Mouse (Mus musculus) forebrain, embryonic 13.5 days (tissue): ENCODE results near the gene Dock1. TPM values are rescaled to one million over a fixed set of nuclear protein-coding genes. Genes with fewer than 3 reads are reported as not detected.

ENCODE experiments used
- ATAC-seq: fragments of 200-750 bp; cut with Nextera tagmentation; 2 replicates; pipeline ENCODE4 v1.8.0; 2017
- H3K27ac ChIP-seq: fragments of 300-500 bp; sonication (generic); 2 replicates; pipeline ENCODE4 v1.5.1; 2015; ENCODE audit warnings: inconsistent platforms, mild to moderate bottlenecking, moderate library complexity
- H3K27me3 ChIP-seq: fragments of 300-500 bp; sonication (generic); 2 replicates; pipeline ENCODE4 v1.6.1; 2015; ENCODE audit warnings: mild to moderate bottlenecking, inconsistent platforms
- H3K36me3 ChIP-seq: fragments of 300-500 bp; sonication (generic); 2 replicates; pipeline ENCODE4 v1.6.1; 2015; ENCODE audit warnings: mild to moderate bottlenecking, inconsistent platforms; ENCODE audit not compliant: poor library complexity, severe bottlenecking
- H3K4me1 ChIP-seq: fragments of 300-500 bp; sonication (generic); 2 replicates; pipeline ENCODE4 v1.6.1; 2015; ENCODE audit warnings: inconsistent platforms
- H3K4me2 ChIP-seq: fragments of 300-500 bp; sonication (generic); 2 replicates; pipeline ENCODE4 v1.6.1; 2015; ENCODE audit warnings: inconsistent platforms, mild to moderate bottlenecking, moderate library complexity
- H3K4me3 ChIP-seq: fragments of 300-500 bp; sonication (generic); 2 replicates; pipeline ENCODE4 v1.5.1; 2015; ENCODE audit warnings: mild to moderate bottlenecking, inconsistent platforms
- H3K9ac ChIP-seq: fragments of 300-500 bp; sonication (generic); 2 replicates; pipeline ENCODE4 v1.6.1; 2015; ENCODE audit warnings: mild to moderate bottlenecking, inconsistent platforms
- H3K9me3 ChIP-seq: fragments of 300-500 bp; sonication (generic); replicated peaks from 2 replicates; pipeline ENCODE4 v1.6.1; 2016; ENCODE audit warnings: inconsistent platforms
- WGBS: fragments of 180-500 bp; shearing (Covaris S2); methylation state at CpG from one replicate; pipeline ENCODE4 v1.1.7; 2015; 5-methylcytosine and 5-hydroxymethylcytosine counted together
- polyA plus RNA-seq: library from polyadenylated mRNA; unstranded; fragments of >200 nt; fragmentation: Nextera tagmentation; extraction: Ambion mirVana; gene quantifications from 2 replicates; pipeline ENCODE4 v1.2.1, GENCODE M21; 2015

Gene Dock1
- polyA plus RNA-seq, 1 experiment from 2014 or later = 11.6 TPM

DNA sequence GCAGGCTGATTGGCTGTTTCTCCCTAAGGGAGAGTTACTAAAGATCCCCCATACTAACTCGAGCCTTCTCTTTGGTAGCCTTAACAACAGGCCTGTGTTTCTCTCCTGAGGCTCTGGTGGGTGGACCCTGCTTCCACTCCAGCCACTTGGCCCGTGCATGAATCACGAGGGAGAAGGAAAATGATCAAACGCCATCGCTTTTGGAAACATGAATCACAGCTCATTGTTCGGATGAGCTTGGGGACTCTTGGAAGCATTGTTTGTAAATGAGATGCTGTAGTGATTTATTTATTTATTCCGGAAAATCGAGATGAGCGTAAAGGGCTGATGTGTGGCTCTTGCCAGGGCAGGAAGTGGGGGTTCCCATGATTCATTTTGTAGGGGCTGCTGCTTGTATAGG is 3.5 kb downstream of the Dock1 start:
- no peak overlapping the region for H3K27ac ChIP-seq
- WGBS = 82% methylated on average over 9 of the region's 9 CpGs
- no peak overlapping the region for H3K4me2 ChIP-seq
- H3K27me3 ChIP-seq = peaks cover 14% of the 10 kb centered on the region
- no peaks in the 10 kb centered on the region for H3K9me3 ChIP-seq
- H3K36me3 ChIP-seq = no peaks in the 10 kb centered on the region
- H3K9ac ChIP-seq = no peak overlapping the region
- H3K4me1 ChIP-seq = peaks cover 22% of the 10 kb centered on the region
- no peak for ATAC-seq
- no peak overlapping the region for H3K4me3 ChIP-seq

DNA sequence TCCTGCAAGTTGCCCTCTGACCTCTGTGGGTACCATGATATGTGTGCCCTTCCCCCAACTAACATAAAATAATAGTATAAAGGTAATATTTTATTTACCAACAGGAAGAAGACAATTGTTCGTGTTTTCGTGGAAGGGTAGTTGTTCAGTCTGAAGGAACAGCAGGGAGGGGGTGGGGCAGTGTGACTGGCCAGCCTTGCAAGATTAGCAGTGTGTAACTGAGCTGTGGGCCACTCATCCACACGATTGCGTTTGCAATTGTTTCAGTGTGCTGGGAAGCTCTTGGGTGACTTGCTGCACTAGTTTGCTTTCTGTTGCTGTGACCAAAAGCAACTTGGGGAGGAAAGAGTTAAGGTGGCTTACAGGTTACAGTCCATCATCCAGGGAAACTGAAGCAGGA is 7.4 kb downstream of the Dock1 start:
- Histone ChIP-seq H3K9ac (no peak overlapping the region), H3K4me3 (no peak overlapping the region), H3K9me3 (no peaks in the 10 kb centered on the region), H3K27me3 (no peaks in the 10 kb centered on the region), H3K36me3 (no peaks in the 10 kb centered on the region), H3K4me2 (no peak overlapping the region), H3K4me1 (peaks cover 12% of the 10 kb centered on the region), H3K27ac (no peak overlapping the region)
- 48% methylated on average over 4 of the region's 4 CpGs for WGBS
- no peak for ATAC-seq

GRCm38 (mm10) chr7:134679314-134680158 is 9.1 kb downstream of the Dock1 start:
- no peaks in the 10 kb centered on the region for H3K36me3 ChIP-seq
- H3K27me3 ChIP-seq = no peaks in the 10 kb centered on the region
- WGBS = 31% methylated on average over 13 of the region's 13 CpGs
- no peaks in the 10 kb centered on the region for H3K9me3 ChIP-seq
- peaks cover 12% of the 10 kb centered on the region for H3K4me1 ChIP-seq
- H3K9ac ChIP-seq = peak overlapping the region; percentile 40; the same call in 1 of the 2 replicates
- no peak for ATAC-seq
- H3K4me3 ChIP-seq = no peak overlapping the region
- peak overlapping the region; percentile 48 for H3K27ac ChIP-seq
- no peak overlapping the region for H3K4me2 ChIP-seq

DNA sequence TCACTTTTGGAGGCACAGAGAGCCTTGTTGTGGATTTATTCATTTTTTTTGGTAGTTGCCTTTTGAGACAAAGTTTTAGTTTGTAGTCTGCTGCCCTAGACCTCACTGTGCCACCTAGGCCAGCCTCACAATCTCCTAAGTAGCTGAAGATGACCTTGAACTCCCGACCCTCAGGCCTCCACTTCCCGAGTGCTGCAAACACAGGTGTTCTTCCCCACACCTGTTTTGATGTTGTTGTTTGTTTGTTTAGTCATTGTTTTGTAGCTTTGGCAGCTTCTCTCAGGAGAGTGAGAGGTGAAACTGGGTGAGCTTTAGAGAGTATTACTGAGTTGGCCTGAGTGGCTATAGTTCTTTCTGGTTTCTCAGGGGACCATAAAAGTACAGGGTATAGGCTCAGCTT is 9.7 kb downstream of the Dock1 start:
- H3K4me2 ChIP-seq = no peak overlapping the region
- no peak for ATAC-seq
- WGBS = 83% methylated on average over 2 of the region's 2 CpGs

DNA sequence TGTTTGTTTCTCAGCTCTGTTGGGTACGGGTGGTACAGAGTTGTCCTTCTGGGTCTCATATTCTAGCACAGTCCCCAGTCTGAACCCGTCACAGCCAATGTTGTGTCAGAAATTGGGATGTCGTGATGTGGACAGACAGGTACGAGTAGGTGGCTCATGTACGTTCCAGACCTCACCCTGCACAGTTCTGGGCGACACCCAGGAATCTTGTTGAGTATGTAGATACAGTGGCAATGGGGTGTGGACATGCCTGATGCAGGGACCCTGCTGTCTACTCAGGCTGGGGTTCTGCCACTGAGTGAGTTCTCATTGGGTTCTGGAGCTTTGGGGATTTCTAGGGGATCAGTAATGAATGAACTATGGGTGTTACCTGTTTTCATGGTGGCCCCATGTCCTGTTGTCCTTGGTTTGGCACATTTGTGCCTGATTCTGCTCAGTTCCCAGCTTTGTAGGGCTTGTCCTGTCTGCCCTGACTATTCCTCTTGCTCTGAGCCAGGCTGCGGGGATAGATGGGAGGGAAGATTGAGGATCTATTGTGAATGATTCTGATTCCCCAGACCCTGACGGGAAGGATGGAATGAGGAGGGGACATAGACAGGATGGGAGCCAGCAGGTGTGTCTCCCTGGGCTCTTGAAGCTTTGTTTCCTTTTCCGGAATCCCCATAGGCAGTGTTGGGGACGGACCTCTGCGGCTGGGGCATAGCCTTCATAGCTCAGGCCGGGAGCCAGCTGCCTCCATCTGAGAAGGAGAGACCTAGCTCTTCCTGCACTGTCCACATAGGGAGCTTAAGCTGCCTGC is 11.5 kb downstream of the Dock1 start:
- no peaks in the 10 kb centered on the region for H3K27me3 ChIP-seq
- H3K36me3 ChIP-seq = no peaks in the 10 kb centered on the region
- 89% methylated on average over 12 of the region's 12 CpGs for WGBS
- peaks cover 12% of the 10 kb centered on the region for H3K4me1 ChIP-seq
- H3K9ac ChIP-seq = no peak overlapping the region
- ATAC-seq = no peak
- H3K27ac ChIP-seq = no peak overlapping the region
- no peak overlapping the region for H3K4me3 ChIP-seq
- H3K4me2 ChIP-seq = no peak overlapping the region
- no peaks in the 10 kb centered on the region for H3K9me3 ChIP-seq

More for the DNA sequence above, 9.7 kb downstream of the Dock1 start:
- Histone ChIP-seq H3K4me3 (no peak overlapping the region), H3K27me3 (no peaks in the 10 kb centered on the region), H3K9me3 (no peaks in the 10 kb centered on the region), H3K27ac (no peak overlapping the region), H3K36me3 (no peaks in the 10 kb centered on the region), H3K9ac (no peak overlapping the region), H3K4me1 (peaks cover 12% of the 10 kb centered on the region)

- WGBS = 93% methylated on average over 6 of the region's 6 CpGs
- no peaks in the 10 kb centered on the region for H3K27me3 ChIP-seq
- H3K27ac ChIP-seq = no peak overlapping the region
- no peaks in the 10 kb centered on the region for H3K36me3 ChIP-seq
- H3K9me3 ChIP-seq = no peaks in the 10 kb centered on the region
- no peaks in the 10 kb centered on the region for H3K4me1 ChIP-seq
- no peak overlapping the region for H3K9ac ChIP-seq
- no peak overlapping the region for H3K4me3 ChIP-seq
- ATAC-seq = no peak
- no peak overlapping the region for H3K4me2 ChIP-seq
These were observed 17.9 kb downstream of the Dock1 start for GRCm38 (mm10) chr7:134688332-134688731.

DNA sequence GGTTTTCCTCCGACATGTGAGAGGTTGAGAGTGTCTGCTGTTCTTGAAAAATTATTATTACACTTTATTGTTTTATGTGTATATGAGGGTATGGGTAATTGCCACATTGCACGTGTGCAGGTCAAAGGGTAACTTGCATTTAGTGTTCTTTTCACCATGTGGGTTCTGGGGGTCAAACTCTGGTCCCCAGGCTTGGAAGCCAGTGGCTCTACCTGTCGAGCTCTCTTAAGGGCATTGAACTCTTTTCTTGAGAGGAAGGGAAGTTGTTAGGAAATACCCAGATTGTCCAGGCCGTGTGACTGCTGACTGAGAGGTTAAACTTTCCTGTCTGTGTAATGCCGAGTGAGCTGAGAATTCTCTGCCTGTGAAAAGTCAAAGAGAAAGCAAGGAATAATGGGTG is 19.7 kb downstream of the Dock1 start:
- no peak overlapping the region for H3K4me3 ChIP-seq
- H3K4me2 ChIP-seq = no peak overlapping the region
- H3K9me3 ChIP-seq = no peaks in the 10 kb centered on the region
- no peak overlapping the region for H3K27ac ChIP-seq
- ATAC-seq = no peak
- no peaks in the 10 kb centered on the region for H3K27me3 ChIP-seq
- no peaks in the 10 kb centered on the region for H3K4me1 ChIP-seq
- H3K9ac ChIP-seq = no peak overlapping the region
- 86% methylated on average over 5 of the region's 5 CpGs for WGBS
- no peaks in the 10 kb centered on the region for H3K36me3 ChIP-seq

GRCm38 (mm10) chr7:134690806-134691205 is 20.4 kb downstream of the Dock1 start:
- no peaks in the 10 kb centered on the region for H3K27me3 ChIP-seq
- H3K4me1 ChIP-seq = no peaks in the 10 kb centered on the region
- WGBS = 98% methylated on average over 3 of the region's 3 CpGs
- no peak overlapping the region for H3K4me3 ChIP-seq
- ATAC-seq = no peak
- no peak overlapping the region for H3K4me2 ChIP-seq
- no peaks in the 10 kb centered on the region for H3K9me3 ChIP-seq
- no peaks in the 10 kb centered on the region for H3K36me3 ChIP-seq
- H3K9ac ChIP-seq = no peak overlapping the region
- H3K27ac ChIP-seq = no peak overlapping the region

DNA sequence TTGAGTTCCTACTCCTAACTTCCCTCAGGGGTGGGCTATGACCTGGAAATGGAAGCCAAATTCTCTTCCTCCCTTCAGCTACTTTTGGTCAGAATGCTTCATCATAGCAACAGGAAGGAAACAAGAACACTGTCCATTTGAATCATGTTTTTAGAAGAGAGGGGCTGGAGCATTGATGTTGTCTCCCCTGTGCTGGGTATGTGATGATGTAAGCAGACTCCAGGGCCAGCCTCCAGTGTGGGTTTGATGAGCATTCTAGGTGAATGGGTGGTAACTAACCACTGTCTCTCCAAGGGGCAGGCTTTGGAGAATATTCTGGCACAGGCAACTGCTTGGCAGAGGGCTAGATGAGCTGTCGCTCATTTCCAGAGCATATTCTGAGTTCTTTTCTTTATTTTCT is 22.9 kb downstream of the Dock1 start:
- no peak overlapping the region for H3K27ac ChIP-seq
- H3K4me3 ChIP-seq = no peak overlapping the region
- H3K4me1 ChIP-seq = no peaks in the 10 kb centered on the region
- no peaks in the 10 kb centered on the region for H3K9me3 ChIP-seq
- 97% methylated on average over 1 of the region's 1 CpGs for WGBS
- ATAC-seq = no peak
- no peak overlapping the region for H3K9ac ChIP-seq
- H3K27me3 ChIP-seq = no peaks in the 10 kb centered on the region
- H3K36me3 ChIP-seq = no peaks in the 10 kb centered on the region
- no peak overlapping the region for H3K4me2 ChIP-seq

GRCm38 (mm10) chr7:134695431-134695830 is 25.0 kb downstream of the Dock1 start:
- Histone ChIP-seq H3K4me1 (no peaks in the 10 kb centered on the region), H3K4me3 (no peak overlapping the region), H3K9ac (no peak overlapping the region), H3K27me3 (no peaks in the 10 kb centered on the region), H3K4me2 (no peak overlapping the region), H3K36me3 (no peaks in the 10 kb centered on the region), H3K9me3 (no peaks in the 10 kb centered on the region), H3K27ac (no peak overlapping the region)
- ATAC-seq = no peak
- 92% methylated on average over 4 of the region's 4 CpGs for WGBS

DNA sequence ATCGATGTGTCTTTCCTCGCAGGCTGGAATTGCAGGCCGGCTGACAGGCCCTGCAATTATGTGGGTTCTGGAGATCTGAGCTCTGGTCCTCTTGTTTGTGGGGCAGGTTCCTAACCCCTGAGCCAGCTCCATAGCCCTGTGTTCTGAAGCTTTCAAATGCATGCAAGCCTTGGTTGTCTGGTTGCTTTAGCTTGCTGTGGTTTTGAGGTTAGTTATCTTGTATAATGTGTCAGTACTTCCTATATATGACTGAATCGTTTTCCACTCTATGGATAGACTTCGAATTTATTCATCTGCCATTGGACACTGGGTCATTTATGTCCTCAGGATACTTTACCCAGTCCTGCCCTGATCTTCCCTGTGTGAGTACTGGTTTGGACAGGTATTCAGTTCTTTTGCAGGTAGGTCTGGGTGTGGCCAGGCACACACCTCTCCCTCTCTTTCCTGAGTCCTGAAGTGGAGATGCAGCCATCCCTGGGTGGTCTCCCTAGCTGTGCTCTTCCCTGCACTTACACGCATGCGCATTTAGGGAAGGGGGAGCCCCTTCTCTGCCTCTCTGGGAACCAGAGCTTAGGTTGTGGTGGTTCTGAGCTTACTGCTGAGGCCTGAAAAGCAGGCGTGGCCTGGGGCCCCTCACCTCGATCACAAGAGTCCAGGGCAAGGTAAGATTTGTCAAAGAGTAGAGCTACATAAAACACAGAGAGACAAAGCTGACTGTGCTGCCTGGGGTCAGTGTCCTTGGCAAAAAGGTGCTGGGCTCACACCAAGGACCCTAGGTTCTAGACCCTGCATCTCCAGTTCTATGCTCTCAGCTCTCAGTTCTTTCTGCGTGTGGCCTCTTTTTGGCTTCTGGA is 25.9 kb downstream of the Dock1 start:
- no peaks in the 10 kb centered on the region for H3K4me1 ChIP-seq
- no peak for ATAC-seq
- H3K4me3 ChIP-seq = no peak overlapping the region
- H3K9me3 ChIP-seq = no peaks in the 10 kb centered on the region
- H3K27ac ChIP-seq = no peak overlapping the region
- no peaks in the 10 kb centered on the region for H3K36me3 ChIP-seq
- H3K9ac ChIP-seq = no peak overlapping the region
- no peak overlapping the region for H3K4me2 ChIP-seq
- H3K27me3 ChIP-seq = no peaks in the 10 kb centered on the region
- 88% methylated on average over 10 of the region's 10 CpGs for WGBS

DNA sequence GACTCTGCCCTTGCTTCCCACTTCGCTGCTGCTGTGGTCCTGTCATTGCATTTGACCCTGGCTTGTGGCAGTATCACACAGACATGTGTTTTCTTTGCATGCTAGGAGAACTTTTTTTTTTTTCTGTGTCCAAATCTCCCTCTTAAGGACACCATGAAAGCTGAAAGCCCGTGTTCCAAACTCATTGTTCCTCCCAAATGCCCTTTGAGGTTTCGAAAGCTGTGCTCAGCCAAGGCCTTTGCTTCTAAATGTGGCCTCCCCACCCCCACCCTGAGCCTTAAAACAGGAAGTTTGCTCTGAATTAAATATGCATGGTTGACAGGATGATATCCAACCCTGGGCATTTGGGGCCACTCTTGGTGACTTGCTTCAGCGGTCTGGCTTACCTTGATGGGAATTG is 27.0 kb downstream of the Dock1 start:
- Histone ChIP-seq H3K4me2 (no peak overlapping the region), H3K9me3 (no peaks in the 10 kb centered on the region), H3K9ac (no peak overlapping the region), H3K27me3 (no peaks in the 10 kb centered on the region), H3K4me1 (no peaks in the 10 kb centered on the region), H3K4me3 (no peak overlapping the region), H3K27ac (no peak overlapping the region), H3K36me3 (no peaks in the 10 kb centered on the region)
- 69% methylated on average over 4 of the region's 4 CpGs for WGBS
- ATAC-seq = no peak
